Comparison of ENCODE assay signal across 24 mouse cellular contexts in genomic region chr13:108180821-108181220, GRCm38 (mm10).
"Had no signal": no experiment of that assay in that cellular context is flagged by ENCODE, and none has a peak within 500 bp of the region (broad histone marks: within the 10 kb centered on the region; RNA-seq: fewer than 3 reads in every experiment).

No protein-coding gene starts in this region.

- H3K4me3 ChIP-seq: limb, embryonic 12.5 days; limb, embryonic 15.5 days; megakaryocyte, embryonic 14.5 days; midbrain, embryonic 10.5 days; midbrain, embryonic 13.5 days; myocyte; neural tube, embryonic 13.5 days; stomach, embryonic 15.5 days had no signal

- H3K4me2 ChIP-seq: limb, embryonic 12.5 days; limb, embryonic 15.5 days; liver, embryonic 11.5 days; lung, embryonic 14.5 days; midbrain, embryonic 13.5 days; neural tube, embryonic 13.5 days; stomach, embryonic 15.5 days had no signal

- H3K27me3 ChIP-seq: limb, embryonic 12.5 days; limb, embryonic 15.5 days; megakaryocyte, embryonic 14.5 days; midbrain, embryonic 13.5 days; neural tube, embryonic 13.5 days; stomach, embryonic 15.5 days had no signal

- DNase-seq: kidney, adult 8-10 months; kidney, postnatal 10 days; kidney, postnatal 36 days; layer of hippocampus, postnatal 36 days; left cerebral cortex, postnatal 4 days; liver, postnatal 0 days; lung, embryonic 14.5 days; retina, postnatal 1 day; right cerebral cortex, postnatal 25 days; spleen, adult 18-20 months; thymus, postnatal 25 days had no signal

- H3K9me3 ChIP-seq: limb, embryonic 12.5 days; limb, embryonic 15.5 days; megakaryocyte, embryonic 14.5 days; midbrain, embryonic 10.5 days; midbrain, embryonic 13.5 days; neural tube, embryonic 13.5 days; stomach, embryonic 15.5 days had no signal

- H3K9ac ChIP-seq: limb, embryonic 12.5 days; limb, embryonic 15.5 days; liver, embryonic 14.5 days; liver, postnatal 0 days; lung, embryonic 14.5 days; midbrain, embryonic 13.5 days; neural tube, embryonic 13.5 days; stomach, embryonic 15.5 days had no signal

- H3K27ac ChIP-seq: limb, embryonic 12.5 days; limb, embryonic 15.5 days; liver, embryonic 14.5 days; macrophage; midbrain, embryonic 10.5 days; midbrain, embryonic 13.5 days; neural tube, embryonic 13.5 days; stomach, embryonic 15.5 days had no signal

- ATAC-seq: liver, postnatal 0 days; lung, postnatal 0 days; midbrain, embryonic 13.5 days; midbrain, embryonic 16.5 days had no signal

- H3K4me1 ChIP-seq: limb, embryonic 12.5 days; limb, embryonic 15.5 days; midbrain, embryonic 10.5 days; midbrain, embryonic 13.5 days; neural tube, embryonic 13.5 days; stomach, embryonic 15.5 days had no signal
